Mouse (Mus musculus) adrenal gland, postnatal 25 days (tissue): Measurements from ENCODE around the gene Car9. TPM values are rescaled to one million over a fixed set of nuclear protein-coding genes. Genes with fewer than 3 reads are reported as not detected.
"Not testable (repeated sequence)": the region's sequence is repeated elsewhere in the genome, so short reads cannot be mapped to it uniquely, and the experiment has no call there.

Experiments used
- DNase-seq: peaks from one replicate; pipeline ENCODE4 v3.0.0; 2021; ENCODE audit warnings: mixed read lengths
- long read RNA-seq: library from polyadenylated mRNA; stranded (forward); transcript quantifications from one replicate; pipeline ENCODE4 v2.0.0, GENCODE M21; 2021
- total RNA-seq: library from RNA; stranded (reverse); gene quantifications from 2 replicates; pipeline ENCODE4 v1.2.3, GENCODE M21; 2021

Gene Car9
- total RNA-seq, result 0.61 TPM in 1 of 2 replicates, not detected in the other
- long read RNA-seq, partial matches to known transcripts, result 1 of 1 reads
- long read RNA-seq, other reads (novel, unspliced or antisense), result 0 of 1 reads

DNA sequence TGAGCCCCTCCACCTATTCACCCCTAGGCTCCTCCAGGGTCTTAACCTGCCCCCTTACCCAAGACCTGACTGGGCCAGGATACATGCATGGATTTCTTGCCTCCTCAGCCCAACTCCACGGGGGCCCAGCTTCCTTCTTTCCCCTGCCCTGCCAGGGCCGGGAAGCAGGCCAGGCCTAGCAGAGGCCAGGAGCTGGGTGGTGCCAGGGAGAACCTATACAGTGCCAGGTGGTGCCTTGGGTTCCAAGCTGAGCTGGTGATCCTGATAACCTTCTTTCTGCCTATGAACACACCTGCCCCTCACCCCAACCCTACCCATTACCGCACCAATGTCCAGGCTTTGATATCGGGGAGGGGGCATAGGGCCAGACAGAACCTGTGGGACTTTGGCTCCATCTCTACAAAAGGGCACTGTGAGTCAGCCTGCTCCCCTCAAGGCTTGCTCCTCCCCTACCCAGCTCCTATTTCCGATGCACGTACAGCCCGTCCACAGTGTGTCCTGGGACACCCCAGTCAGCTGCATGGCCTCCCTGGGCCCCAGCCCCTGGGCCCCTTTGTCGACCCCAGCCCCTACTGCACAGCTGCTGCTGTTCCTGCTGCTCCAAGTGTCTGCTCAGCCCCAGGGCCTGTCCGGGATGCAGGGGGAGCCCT lies at the start of gene Car9:
TSS of gene Car9 (plus strand) at position 431 of the 650 bp plus-strand sequence.
- no peak for DNase-seq

DNA sequence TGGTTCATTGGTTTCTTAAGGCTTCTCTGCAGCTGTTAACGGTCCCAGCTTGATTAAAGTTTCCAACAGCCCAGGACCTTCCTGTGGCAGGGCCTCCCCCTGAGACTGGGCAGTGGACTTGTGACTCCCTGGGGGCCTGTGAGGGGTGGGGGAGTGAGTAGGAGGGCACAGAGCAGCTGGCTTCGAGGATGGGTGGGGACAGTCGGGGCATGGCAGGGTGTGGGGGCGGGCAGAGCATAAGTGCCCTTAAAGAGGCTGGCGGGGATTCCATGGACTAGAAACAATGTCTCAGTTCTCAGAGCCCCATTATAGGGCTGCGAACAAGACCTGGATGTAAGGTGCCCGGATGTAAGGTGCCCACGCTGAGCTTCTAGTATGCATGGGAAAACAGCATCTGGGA lies 49.6 kb upstream of the Car9 start:
- DNase-seq, result no peak

DNA sequence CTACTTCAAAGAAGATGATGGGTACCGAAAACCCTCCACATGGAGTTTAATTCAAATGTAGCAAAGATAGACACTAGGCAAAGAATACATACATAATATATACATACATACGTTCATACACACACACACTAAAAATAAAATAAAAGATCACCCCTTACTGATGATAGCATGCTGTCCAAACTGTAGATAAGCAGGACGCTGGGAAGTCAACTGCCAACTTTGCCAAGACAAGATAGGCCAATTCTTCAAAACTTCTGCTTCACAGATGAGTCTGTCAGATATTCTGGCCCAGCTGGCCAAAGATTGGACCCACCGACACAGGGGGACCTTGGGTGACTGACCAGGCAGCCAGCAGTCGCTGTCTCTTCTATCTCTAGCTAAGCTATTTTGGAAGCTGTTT lies 43.7 kb upstream of the Car9 start:
- DNase-seq, result no peak

DNA sequence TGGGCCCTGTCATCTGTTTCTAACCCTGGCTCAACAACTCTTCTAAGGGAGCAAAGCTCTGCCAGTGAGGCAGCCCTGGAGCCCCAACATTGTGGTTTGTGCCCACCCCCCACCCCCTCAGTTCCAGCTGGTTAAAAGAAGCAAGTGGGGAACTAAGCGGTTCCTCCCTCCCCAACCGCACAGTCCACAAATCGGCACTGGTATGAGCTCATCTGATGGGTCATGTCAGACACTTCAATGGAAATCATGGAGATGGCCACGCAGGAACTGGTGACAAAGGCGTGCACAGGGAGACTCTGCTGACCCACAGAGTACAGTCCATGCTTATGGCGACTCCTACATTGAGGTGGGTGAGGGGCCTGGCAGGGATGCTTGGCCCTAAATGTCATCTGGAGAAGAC lies 40.8 kb upstream of the Car9 start:
- DNase-seq, result no peak

DNA sequence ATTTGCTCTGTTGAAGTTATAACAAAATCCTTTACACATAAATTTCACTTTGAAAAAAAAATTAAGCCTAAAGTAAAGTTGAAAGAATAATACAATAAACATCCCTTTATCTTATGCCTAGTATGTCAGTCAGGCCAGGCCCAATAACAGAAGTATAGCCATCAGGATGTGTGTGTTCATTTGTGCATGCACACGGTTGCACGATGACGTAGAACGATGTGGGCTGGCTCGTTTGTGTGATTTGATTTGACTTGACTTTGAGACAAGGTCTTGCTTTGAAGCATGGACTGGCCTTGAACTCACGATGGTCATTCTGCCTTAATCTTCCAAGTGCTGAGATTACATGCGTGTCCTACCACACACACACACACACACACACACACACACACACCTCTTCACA lies 39.9 kb upstream of the Car9 start:
- DNase-seq, result no peak

DNA sequence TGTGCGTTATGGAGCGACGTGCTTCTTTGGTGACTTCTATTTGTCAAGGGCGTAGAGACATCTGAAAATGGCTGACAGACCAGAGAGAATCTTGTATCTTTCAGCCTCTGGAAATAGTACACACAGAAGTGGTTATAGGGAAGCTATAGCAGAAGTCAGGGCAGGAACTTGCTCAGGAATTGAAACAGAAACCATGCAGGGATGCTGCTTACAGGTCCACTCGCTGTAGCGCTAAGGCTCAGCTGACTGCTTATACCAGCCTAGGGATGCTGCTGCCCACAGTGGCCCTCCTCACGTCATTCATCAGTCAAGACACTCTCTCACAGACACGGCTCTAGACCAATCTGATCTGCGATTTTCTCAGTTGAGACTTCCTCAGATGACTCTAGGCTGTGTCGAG lies 36.5 kb upstream of the Car9 start:
- no peak for DNase-seq

DNA sequence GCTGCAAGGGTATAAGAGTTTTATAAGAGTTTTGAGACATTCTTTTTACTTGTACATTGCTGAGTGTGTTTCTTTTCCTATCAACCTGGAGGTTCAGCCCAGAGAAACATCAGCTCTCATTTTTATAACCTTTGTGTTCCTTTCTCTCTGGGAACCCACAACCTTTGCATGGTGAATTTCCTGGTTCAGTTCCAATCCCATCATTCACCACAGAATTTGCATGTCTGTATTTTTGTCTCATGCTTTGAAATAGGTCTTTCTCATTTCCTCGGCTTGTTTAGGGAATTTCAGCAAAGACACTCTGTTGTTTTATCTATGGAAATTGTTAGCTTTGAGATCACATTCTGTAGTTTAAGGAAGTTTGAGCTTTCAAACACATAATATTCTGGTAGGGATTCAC lies 33.1 kb upstream of the Car9 start:
- DNase-seq, result no peak

DNA sequence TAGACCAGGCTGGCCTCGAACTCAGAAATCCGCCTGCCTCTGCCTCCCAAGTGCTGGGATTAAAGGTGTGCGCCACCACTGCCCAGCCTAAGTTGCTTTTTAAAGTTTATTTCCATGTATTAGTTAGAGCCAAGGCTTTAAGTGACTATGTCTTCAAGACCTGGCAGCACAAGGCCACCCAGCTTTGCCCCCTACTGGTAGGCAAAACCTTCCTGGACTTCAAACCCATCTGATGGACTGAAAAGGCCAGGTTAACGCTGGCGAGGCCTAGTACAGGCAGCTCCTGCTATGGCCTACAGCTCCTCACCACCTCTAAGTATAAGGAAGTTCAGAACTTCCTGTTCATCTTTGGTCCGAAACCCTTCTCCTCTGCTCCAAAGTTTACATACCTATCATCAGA lies 30.2 kb upstream of the Car9 start:
- no peak for DNase-seq

DNA sequence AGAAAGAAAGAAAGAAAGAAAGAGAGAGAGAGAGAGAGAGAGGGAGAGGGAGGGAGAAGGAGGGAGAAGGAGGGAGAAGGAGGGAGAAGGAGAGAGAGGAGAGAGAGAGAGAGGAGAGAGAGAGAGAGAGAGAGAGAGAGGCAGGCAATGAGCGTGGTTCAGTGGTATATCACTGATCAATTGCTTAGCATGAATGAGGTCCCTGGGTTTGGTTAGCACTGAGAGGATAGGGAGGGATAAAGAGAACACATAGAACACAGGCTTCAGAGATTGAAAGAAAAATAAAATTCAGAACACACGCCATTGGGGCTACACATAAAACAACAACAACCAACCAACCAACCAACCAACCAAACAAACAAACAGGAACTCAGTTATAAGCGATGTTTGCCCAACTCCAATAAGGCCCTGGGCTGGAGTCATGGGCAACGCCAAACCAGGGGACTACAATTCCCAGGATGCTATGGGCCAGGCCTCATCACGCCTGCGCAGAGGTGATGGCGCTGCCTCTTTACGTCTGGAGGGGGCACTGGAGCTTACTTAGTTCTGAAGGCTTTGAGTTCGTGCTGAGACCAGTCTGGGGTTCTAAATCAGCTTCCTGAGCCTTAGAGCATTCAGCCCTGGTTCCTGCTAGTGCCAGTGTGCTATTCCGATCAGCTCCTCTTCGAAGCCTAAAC lies 28.8 kb upstream of the Car9 start:
- peak; percentile 84 for DNase-seq

DNA sequence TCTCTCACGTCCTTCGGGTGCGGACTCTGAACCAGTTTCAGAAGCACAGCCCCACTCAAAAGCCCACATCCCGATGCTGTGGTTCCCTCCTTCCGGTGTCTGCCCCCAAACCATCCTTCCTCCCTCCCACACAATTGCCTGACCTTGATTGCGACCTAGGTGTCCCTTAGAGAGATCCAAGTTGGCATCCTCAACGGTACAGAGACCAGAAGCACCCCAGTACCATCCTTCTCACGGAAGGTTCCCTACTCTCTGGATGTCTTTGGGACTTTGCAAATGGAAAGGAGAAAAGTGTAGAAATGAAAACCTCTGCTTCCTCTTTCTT lies 28.3 kb upstream of the Car9 start:
- no peak for DNase-seq

DNA sequence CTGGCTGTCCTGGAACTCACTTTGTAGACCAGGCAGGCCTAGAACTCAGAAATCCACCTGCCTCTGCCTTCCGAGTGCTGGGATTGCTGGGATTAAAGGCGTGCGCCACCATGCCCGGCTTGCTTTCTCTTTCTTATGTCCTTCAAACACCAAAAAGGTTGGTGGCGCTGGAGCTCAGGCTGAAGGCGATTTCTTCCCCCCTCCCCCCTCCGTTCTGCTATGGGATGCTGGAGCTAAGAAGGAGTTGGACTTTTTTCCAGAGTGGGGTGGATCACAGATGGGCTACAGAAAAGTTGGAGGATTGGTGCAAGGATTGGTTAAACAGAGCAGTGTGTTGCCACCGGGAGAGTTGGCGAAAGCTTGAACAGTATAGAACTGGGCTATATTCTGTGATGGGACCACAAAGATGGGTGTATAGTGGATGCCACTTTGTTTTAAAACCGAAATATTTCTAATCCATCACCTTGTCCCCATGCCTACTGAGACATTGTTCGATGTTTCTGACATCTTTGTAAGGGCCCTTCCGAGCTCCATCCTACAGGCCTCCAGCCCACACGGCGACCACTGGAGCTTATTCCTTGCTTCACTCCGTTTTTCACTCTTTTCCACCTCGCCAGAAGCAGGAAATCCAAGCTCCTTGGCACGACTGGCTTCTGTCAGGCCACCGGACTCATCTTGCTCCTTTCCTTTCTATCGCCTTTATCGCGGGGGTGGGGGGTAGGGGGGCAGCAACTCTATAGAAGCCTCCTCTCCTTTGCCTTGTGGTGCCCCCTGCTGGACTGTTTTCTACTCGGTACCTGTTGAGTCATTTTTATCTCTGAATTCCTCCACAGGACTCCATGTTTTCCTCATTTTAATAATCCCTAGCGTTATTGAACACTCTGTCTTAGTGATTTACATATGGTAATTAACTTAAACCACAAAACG lies 27.6 kb upstream of the Car9 start:
- peak; percentile 77 for DNase-seq

DNA sequence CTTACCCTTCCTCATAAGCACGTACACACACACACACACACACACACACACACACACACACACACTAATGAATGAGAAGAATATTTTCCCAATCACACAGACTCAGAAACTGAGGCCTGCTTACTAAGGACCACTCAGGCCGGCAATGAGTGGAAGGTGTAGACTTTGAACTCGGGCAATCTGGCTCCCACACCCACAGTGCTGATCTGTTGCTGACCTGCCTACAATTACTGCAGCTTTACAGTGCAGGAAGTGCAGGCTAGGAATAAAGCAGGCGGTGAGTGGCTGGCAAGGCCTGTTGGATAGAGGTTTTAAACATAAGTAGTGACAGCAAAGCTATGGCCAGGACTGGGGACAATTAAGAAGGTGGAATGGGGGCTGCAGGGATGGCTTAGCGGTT lies 25.8 kb upstream of the Car9 start:
- DNase-seq, result no peak

DNA sequence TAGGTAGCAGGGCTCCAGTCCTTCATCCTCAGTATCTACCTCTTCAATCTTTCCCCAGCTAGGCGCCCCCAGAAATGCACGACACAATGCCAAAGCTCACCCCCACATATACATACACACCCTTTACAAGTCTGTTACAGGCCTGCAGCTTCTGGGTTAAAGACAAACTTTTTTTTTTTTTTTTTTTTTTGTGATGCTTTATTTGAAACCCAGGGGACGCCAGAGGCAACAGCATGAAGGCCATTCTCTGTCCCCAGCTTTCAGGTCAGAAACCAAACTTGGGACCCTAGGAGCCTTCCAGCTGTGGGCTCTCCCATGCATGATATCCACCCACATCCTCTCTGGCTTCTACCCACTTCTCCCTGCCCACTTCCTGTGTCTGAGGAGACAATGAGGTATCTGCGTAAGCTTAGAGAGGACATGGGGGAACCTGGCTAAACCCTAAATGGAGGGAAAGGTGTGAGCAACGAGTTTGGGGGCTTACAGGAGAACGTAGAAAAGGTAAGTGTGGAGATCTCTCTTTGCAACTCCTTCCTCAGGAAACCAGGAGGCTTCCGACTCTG lies 24.8 kb upstream of the Car9 start:
- no peak for DNase-seq

DNA sequence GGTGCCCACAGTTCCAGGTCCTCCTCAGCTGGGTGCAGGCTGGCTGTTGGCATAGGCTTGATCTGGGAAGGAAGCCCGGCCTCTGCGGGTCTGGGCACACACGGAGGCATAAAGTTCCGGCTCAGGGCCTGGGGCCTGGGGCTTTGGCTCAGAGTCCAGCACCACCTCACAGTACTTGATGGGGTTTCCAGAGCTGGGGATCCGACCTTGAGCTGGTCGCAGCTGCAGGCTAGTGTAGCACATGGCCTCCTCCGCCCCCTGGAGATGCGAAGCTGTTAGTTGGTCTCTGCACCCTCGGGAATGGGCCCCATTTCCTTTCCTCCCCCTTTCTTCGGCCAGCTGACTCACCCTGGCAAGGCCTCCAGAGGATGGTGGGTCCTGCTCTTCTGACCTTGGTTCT lies 24.2 kb upstream of the Car9 start:
- DNase-seq, result peak; percentile 55

DNA sequence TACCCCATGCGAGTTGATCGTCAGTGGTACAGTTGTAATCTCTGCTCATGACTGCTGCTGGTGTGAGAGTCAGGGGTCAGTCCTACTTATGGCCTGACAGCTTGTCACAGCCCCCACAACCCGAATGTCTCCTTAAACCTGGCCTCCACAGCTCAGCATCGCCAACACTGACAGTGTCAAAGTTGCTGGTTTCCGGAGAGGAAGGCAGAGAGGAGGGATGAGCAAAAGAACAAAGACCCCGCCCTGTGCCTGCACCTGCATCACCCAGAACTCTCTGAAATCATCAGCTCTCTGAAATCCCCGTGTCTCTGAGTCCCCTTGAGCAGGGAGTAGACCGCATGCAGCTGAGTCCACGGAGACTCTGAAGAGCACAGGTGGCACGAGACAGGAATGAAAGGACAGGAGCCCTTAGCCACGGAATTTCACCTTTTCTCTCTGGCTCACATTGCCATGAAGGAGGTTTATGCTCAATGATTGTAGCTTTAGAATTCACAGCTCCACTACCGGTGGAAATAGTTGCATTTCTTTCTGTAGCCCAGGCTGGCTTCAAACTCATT lies 23.2 kb upstream of the Car9 start, which contains the start of gene Sit1:
TSS of gene Sit1 (minus strand) at position 200 of the 557 bp plus-strand sequence.
- DNase-seq, result no peak

DNA sequence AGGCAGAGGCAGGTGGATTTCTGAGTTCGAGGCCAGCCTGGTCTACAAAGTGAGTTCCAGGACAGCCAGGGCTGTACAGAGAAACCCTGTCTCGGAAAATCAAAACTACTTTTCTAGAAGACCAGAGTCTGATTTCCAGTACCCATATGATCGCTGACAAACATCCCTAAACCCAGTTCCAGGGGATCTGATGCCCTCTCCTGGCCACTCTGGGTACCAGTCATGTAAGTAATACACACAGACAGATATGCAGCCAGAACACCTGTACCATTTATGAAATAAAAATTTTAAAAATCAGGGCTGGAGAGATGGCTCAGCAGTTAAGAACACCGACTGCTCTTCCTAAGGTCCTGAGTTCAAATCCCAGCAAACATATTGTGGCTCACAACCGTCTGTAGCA lies 21.1 kb upstream of the Car9 start:
- DNase-seq, result not testable (repeated sequence)

DNA sequence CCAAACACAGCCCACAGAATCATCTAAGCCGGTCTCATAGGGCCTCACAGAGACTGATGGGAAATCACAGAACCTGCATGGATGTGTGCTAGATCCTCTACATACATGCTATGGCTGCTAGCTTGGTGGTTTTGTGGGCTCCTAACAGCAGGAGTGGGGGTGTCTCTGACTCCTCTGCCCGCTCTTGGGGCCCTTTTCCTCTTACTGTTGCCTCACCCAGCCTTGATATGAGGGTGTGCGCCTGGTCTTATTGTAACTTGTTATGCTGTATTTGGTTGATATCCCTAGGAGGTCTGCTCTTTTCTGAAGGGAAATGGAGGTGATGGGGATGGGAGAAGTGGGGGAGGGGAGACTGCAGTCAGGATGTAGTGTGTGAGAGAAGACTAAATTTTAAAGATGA lies 17.2 kb upstream of the Car9 start:
- DNase-seq, result no peak

DNA sequence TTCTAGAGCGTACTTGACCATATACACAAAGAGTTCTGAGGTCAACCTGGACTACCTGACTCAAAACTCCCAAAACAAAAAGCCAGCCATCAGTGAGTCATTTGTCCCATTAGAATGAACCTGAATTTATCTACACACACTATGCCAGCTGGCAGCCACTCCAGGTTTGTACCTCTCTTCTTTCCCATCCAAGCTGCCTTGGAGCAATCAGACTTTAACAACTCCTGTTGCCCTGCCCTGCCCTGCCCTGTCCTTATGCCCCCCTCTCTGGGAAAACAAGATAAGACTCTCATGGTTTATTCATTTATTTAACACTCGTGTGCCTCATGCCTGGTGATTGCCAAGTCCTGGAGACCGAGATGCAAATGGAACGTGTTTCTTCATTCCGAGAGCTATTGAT lies 16.0 kb upstream of the Car9 start:
- no peak for DNase-seq

DNA sequence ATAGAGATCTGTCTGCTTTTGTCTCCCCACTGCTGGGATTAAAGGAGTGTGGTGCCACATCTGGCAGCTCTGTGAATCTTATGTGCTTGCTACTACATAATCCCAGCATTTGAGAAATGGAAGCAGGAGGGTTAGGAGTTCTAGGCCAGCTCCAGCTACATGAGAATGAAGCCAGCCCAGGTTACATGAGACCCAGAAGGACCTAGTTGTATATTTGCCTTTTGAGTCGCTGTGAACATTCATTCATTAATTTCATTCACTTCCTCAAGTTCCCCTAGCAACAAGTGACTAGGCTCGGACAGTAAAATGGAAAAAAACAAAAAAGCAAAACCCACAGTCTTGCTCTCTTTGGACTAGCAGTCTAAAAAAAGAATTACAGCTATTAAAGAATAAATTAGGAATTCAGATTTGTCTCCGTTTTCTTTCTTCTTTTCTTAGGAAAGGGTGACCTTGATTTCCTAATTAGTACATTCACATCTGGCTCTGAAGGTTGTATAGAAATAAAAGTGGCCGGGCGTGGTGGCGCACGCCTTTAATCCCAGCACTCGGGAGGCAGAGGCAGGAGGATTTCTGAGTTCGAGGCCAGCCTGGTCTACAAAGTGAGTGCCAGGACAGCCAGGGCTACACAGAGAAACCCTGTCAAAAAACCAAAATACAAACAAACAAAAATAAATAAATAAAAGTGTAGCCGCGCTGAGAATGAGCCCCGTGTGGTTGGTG lies 14.5 kb upstream of the Car9 start:
- no peak for DNase-seq

DNA sequence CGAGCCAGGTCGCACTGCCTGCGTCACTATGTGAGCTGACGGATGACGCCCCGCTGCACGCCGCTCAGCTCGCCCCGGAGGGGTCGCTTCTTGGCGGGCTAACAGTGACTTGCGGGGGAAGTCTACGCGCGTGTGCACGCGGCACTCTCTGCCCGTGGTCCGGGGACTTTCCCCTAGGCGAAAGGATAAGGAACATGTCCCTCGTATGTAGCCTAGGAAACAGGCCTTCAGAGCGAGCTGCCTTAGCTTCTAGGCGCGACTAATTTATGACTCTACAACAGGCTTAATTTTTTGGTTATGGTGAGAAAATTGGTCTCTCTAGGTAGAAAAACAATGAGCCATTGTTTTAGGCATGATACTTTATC lies 14.0 kb upstream of the Car9 start, which contains the start of gene Ccdc107:
TSS of gene Ccdc107 (plus strand) at position 80 of the 365 bp plus-strand sequence.
- peak; percentile 91 for DNase-seq

DNA sequence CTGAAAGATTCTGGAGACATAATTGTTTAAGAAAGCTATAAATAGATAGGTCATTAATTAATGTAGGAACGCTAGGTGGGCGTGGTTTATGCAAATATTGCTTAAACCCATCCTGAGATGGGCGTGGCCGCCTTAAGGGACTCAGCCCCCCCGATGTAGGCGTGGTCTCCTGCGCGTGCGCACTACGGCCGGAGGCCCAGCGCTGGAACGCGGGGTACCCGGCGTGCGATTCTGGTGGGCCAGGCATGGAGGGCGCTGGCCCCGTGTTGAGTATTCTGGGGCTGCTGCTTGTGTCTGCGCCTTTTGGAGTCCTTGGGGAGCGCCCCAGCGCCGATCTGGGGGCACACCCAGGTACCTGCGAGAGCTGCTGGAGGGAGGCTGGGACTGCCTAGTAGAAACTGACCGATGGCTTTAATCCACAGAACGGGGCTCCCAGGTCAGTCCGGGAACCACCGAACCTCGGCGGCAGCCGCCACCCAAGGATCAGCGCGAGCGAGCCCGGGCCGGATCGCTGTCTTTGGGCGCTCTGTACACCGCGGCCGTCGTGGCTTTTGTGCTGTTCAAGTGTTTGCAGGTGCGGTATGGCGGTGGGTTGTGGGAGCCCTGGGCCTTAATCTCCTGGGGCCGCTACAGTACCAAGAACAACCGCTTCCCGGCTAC lies 13.4 kb upstream of the Car9 start:
- DNase-seq, result peak; percentile 97
